Mouse (Mus musculus) cerebellum, adult 9-11 months (tissue): ENCODE results near the gene Pgf.
A peak's percentile ranks its signal among the peaks of the same experiment; 100 is the strongest.

ENCODE experiments used
- DNase-seq: peaks from one replicate; pipeline ENCODE4 v3.0.0; 2022

The Pgf gene

GRCm38 (mm10) chr12:85186361-85186760 is 8.8 kb upstream of the Pgf start:
- DNase-seq = no peak

GRCm38 (mm10) chr12:85185810-85186209 is 8.2 kb upstream of the Pgf start:
- no peak for DNase-seq

GRCm38 (mm10) chr12:85184118-85184517 is 6.5 kb upstream of the Pgf start:
- DNase-seq = no peak

- DNase-seq = no peak
Measured at GRCm38 (mm10) chr12:85182898-85183297, 5.3 kb upstream of the Pgf start.

- no peak for DNase-seq
Measured at GRCm38 (mm10) chr12:85182345-85182643, 4.7 kb upstream of the Pgf start.

- DNase-seq = no peak
Measured at GRCm38 (mm10) chr12:85181475-85182344, 4.1 kb upstream of the Pgf start.

- DNase-seq = no peak
Measured at GRCm38 (mm10) chr12:85178294-85178693, 704 bp upstream of the Pgf start.

GRCm38 (mm10) chr12:85176846-85177523 is 605 bp downstream of the Pgf start:
- no peak for DNase-seq

- no peak for DNase-seq
Measured at GRCm38 (mm10) chr12:85175926-85176845, 1.4 kb downstream of the Pgf start.

- DNase-seq = no peak
Measured at GRCm38 (mm10) chr12:85175087-85175675, 2.4 kb downstream of the Pgf start.

GRCm38 (mm10) chr12:85174016-85174415 is 3.6 kb downstream of the Pgf start:
- no peak for DNase-seq

- DNase-seq = no peak
Measured at GRCm38 (mm10) chr12:85170948-85171307, 6.7 kb downstream of the Pgf start.

- DNase-seq = peak; percentile 67
Measured at GRCm38 (mm10) chr12:85170284-85170947, 7.2 kb downstream of the Pgf start.

GRCm38 (mm10) chr12:85169877-85170276 is 7.7 kb downstream of the Pgf start:
- DNase-seq = no peak

- peak; percentile 76 for DNase-seq
Measured at GRCm38 (mm10) chr12:85169117-85169858, 8.3 kb downstream of the Pgf start.

- no peak for DNase-seq
Measured at GRCm38 (mm10) chr12:85166631-85167030, 11.0 kb downstream of the Pgf start.

- no peak for DNase-seq
Measured at GRCm38 (mm10) chr12:85164996-85165395, 12.6 kb downstream of the Pgf start.

GRCm38 (mm10) chr12:85159592-85159991 is 18.0 kb downstream of the Pgf start:
- DNase-seq = no peak

GRCm38 (mm10) chr12:85158801-85159200 is 18.8 kb downstream of the Pgf start:
- DNase-seq = no peak

- DNase-seq = no peak
Measured at GRCm38 (mm10) chr12:85157797-85158460, 19.7 kb downstream of the Pgf start.

GRCm38 (mm10) chr12:85156324-85156723 is 21.3 kb downstream of the Pgf start:
- DNase-seq = no peak
